17 mouse cellular contexts compared by ENCODE assay signal in genomic region chr5:30701866-30702265, GRCm38 (mm10).
"Had no signal": no experiment of that assay in that cellular context is flagged by ENCODE, and none has a peak within 500 bp of the region (broad histone marks: within the 10 kb centered on the region; RNA-seq: fewer than 3 reads in every experiment).

No protein-coding gene starts in this region.

- H3K9ac ChIP-seq: limb, embryonic 13.5 days; liver, embryonic 12.5 days; liver, embryonic 15.5 days; lung, embryonic 15.5 days; midbrain, embryonic 13.5 days; neural tube, embryonic 13.5 days had no signal

- H3K27ac ChIP-seq: limb, embryonic 10.5 days; limb, embryonic 13.5 days; liver, embryonic 12.5 days; liver, embryonic 15.5 days; lung, embryonic 15.5 days; midbrain, embryonic 13.5 days; neural tube, embryonic 13.5 days had no signal

- H3K36me3 ChIP-seq: limb, embryonic 10.5 days; limb, embryonic 13.5 days; liver, embryonic 12.5 days; liver, embryonic 15.5 days; lung, embryonic 15.5 days; midbrain, embryonic 13.5 days; neural tube, embryonic 13.5 days had no signal

- H3K4me1 ChIP-seq: limb, embryonic 13.5 days; liver, embryonic 15.5 days; midbrain, embryonic 13.5 days; neural tube, embryonic 13.5 days had no signal

- H3K4me2 ChIP-seq: limb, embryonic 13.5 days; liver, embryonic 12.5 days; liver, embryonic 15.5 days; lung, embryonic 15.5 days; midbrain, embryonic 13.5 days; neural tube, embryonic 13.5 days had no signal

- H3K27me3 ChIP-seq: lung, embryonic 15.5 days had no signal

- H3K4me3 ChIP-seq: limb, embryonic 10.5 days; limb, embryonic 13.5 days; liver, embryonic 12.5 days; liver, embryonic 15.5 days; lung, embryonic 15.5 days; midbrain, embryonic 13.5 days; neural tube, embryonic 13.5 days had no signal

- DNase-seq: kidney, adult 9 months; kidney, postnatal 14 days; kidney, postnatal 4 days; liver; lung, adult 18-20 months; lung, postnatal 14 days; lung, postnatal 4 days; right cerebral cortex, postnatal 25 days; thymus, adult 18-20 months; thymus, postnatal 36 days had no signal

- H3K9me3 ChIP-seq: limb, embryonic 10.5 days; limb, embryonic 13.5 days; liver, embryonic 12.5 days; liver, embryonic 15.5 days; lung, embryonic 15.5 days; midbrain, embryonic 13.5 days; neural tube, embryonic 13.5 days had no signal

- ATAC-seq: liver, embryonic 12.5 days; midbrain, embryonic 13.5 days had no signal
